Mouse (Mus musculus) common myeloid progenitor, adult 5-6 weeks (primary cell): ENCODE data around the gene Cd276. TPM values are rescaled to one million over a fixed set of nuclear protein-coding genes. Genes with fewer than 3 reads are reported as not detected.

Source experiments
- ATAC-seq: replicated peaks from 2 replicates; pipeline ENCODE4 v1.8.0; 2016; ENCODE audit warnings: low read depth, mild to moderate bottlenecking, moderate TSS enrichment, inconsistent platforms; ENCODE audit not compliant: poor library complexity, severe bottlenecking
- total RNA-seq: library from RNA; stranded (forward); fragments of 200-1000, 187-1606 nt; gene quantifications from 2 replicates; pipeline ENCODE4 v1.2.3, GENCODE M21; 2017

Cd276 gene
- total RNA-seq, 1 experiment from 2014 or later = 0.09 TPM

- no peak for ATAC-seq
Measured at GRCm38 (mm10) chr9:58520816-58521581, 34.2 kb downstream of the Cd276 start.

- no peak for ATAC-seq
Measured at GRCm38 (mm10) chr9:58519953-58520352, 35.3 kb downstream of the Cd276 start.

- ATAC-seq = peak; percentile 77
Measured at GRCm38 (mm10) chr9:58517866-58518750, 37.1 kb downstream of the Cd276 start.

- ATAC-seq = no peak
Measured at GRCm38 (mm10) chr9:58516480-58516879, 38.8 kb downstream of the Cd276 start.

- ATAC-seq = no peak
Measured at GRCm38 (mm10) chr9:58513749-58514148, 41.5 kb downstream of the Cd276 start.

- ATAC-seq = peak; percentile 62
Measured at GRCm38 (mm10) chr9:58510452-58510851, 44.8 kb downstream of the Cd276 start.

GRCm38 (mm10) chr9:58507216-58508005 is 47.8 kb downstream of the Cd276 start:
- ATAC-seq = no peak

- no peak for ATAC-seq
Measured at GRCm38 (mm10) chr9:58500946-58501345, 54.3 kb downstream of the Cd276 start.

GRCm38 (mm10) chr9:58497942-58498341 is 57.3 kb downstream of the Cd276 start:
- ATAC-seq = no peak

GRCm38 (mm10) chr9:58496470-58497182 is 58.6 kb downstream of the Cd276 start:
- ATAC-seq = peak; percentile 66

GRCm38 (mm10) chr9:58495035-58495434 is 60.2 kb downstream of the Cd276 start:
- no peak for ATAC-seq

- ATAC-seq = no peak
Measured at GRCm38 (mm10) chr9:58490391-58490790, 64.8 kb downstream of the Cd276 start.

GRCm38 (mm10) chr9:58489865-58490165 is 65.4 kb downstream of the Cd276 start:
- no peak for ATAC-seq

- no peak for ATAC-seq
Measured at GRCm38 (mm10) chr9:58489133-58489864, 65.9 kb downstream of the Cd276 start.

- ATAC-seq = 0 out of 2 replicates have a peak, but pooled peaks have one; percentile 29
Measured at GRCm38 (mm10) chr9:58487851-58488801, 67.1 kb downstream of the Cd276 start, which contains the start of gene Insyn1. Gene Insyn1 (plus strand): TSS chr9:58488603.

- no peak for ATAC-seq
Measured at GRCm38 (mm10) chr9:58487076-58487475, 68.2 kb downstream of the Cd276 start.
